Mouse (Mus musculus): ENCODE data around the gene Ube2q2. TPM values are rescaled to one million over a fixed set of nuclear protein-coding genes. Genes with fewer than 3 reads are reported as not detected.
"Not testable (repeated sequence)": the region's sequence is repeated elsewhere in the genome, so short reads cannot be mapped to it uniquely, and the experiment has no call there.

The Ube2q2 gene
- total RNA-seq, 2 experiments from 2014 or later = 67.7 to 72.5 TPM

DNA sequence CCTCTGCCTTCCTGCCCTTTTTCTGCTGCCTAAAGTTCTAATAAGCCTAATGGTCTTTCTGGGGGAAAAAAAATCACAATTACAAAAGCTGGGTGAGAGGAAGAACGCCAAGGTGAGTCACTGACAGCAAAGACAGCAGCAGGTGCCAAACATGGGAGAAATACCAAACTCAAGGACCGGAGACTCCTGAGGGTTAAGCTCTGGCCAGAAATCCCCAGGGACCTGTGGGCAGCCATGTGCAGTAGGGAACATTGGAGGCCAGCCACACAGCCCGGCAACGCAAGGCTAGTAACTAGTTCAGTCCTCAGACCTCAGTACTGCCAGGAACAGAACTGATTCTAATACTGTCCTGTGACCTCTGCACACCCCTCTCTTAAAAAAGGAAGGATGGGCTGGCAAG is 79.5 kb downstream of the Ube2q2 start:
- no peak for DNase-seq (ENCODE audit: extremely low spot score in 1 of 2, low spot score in 2 of 2)
- no peak for TF ChIP-seq CTCF (IDR thresholded peaks at IDR 0.05)
- Histone ChIP-seq H3K27ac (no peak overlapping the region), H3K4me3 (no peak overlapping the region)
- intact Hi-C loops (cut with DNase I) = loop anchor here (5.0 kb wide), 1 partner anchor 164 kb away; no protein-coding TSS in a partner anchor

DNA sequence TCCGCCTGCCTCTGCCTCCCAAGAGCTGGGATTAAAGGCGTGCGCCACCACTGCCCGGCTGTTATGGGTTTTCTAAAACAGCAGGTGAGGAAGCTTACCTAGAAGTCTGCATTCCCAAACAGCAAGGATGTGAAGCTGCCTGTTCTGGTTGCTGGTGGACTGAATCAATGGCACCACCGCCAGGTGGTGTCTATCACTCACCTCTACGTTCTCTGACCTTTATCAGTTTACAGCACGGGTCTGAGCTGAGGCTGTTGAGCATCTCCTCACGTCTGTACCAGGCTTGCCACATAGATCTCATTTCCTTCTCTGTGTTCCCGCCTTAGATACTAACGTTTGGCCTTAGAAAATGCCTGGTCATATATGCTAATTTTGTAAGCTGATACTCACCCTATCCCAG is 80.4 kb downstream of the Ube2q2 start:
- H3K4me3 ChIP-seq = no peak overlapping the region
- intact Hi-C loops (cut with DNase I) = loop anchor here (5.0 kb wide), 1 partner anchor 163 kb away; no protein-coding TSS in a partner anchor
- no peak overlapping the region for H3K27ac ChIP-seq
- DNase-seq (ENCODE audit: extremely low spot score in 1 of 2, low spot score in 2 of 2) = no peak
- TF ChIP-seq CTCF (IDR thresholded peaks at IDR 0.05) = no peak

GRCm38 (mm10) chr9:55231544-55231943 is 82.9 kb downstream of the Ube2q2 start:
- peak; percentile 19 for TF ChIP-seq CTCF (IDR thresholded peaks at IDR 0.05)
- intact Hi-C loops (cut with DNase I) = loop anchor here (5.0 kb wide), 1 partner anchor 76 kb away; no protein-coding TSS in a partner anchor
- DNase-seq (ENCODE audit: extremely low spot score in 1 of 2, low spot score in 2 of 2) = no peak
- Histone ChIP-seq H3K27ac (no peak overlapping the region), H3K4me3 (no peak overlapping the region)

GRCm38 (mm10) chr9:55232110-55232509 is 83.5 kb downstream of the Ube2q2 start:
- no peak overlapping the region for H3K4me3 ChIP-seq
- intact Hi-C loops (cut with DNase I) = loop anchor here (5.0 kb wide), 1 partner anchor 75 kb away; no protein-coding TSS in a partner anchor
- TF ChIP-seq CTCF (IDR thresholded peaks at IDR 0.05) = no peak
- no peak overlapping the region for H3K27ac ChIP-seq
- no peak for DNase-seq (ENCODE audit: extremely low spot score in 1 of 2, low spot score in 2 of 2)

DNA sequence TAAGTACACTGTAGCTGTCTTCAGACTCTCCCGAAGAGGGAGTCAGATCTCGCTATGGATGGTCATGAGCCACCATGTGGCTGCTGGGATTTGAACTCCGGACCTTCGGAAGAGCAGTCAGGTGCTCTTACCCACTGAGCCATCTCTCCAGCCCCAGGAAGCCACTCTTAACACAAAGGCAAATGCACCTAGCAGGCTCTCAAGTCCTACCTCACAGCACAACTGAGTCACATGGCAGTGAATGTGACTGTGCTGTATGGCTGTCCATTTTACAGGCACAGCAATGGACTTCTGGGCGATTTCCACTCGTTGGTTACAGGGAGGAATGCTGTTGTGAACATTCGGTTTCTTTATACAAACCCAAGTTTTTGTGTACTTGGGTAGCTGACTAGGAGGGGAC is 83.9 kb downstream of the Ube2q2 start:
- intact Hi-C loops (cut with DNase I) = loop anchor here (5.0 kb wide), 1 partner anchor 75 kb away; no protein-coding TSS in a partner anchor
- TF ChIP-seq CTCF (IDR thresholded peaks at IDR 0.05) = no peak
- DNase-seq (ENCODE audit: extremely low spot score in 1 of 2, low spot score in 2 of 2) = no peak
- no peak overlapping the region for H3K27ac ChIP-seq
- no peak overlapping the region for H3K4me3 ChIP-seq

- not testable (repeated sequence) for DNase-seq (ENCODE audit: extremely low spot score in 1 of 2, low spot score in 2 of 2); H3K4me3 ChIP-seq; H3K27ac ChIP-seq
- intact Hi-C loops (cut with DNase I) = loop anchor here (5.0 kb wide), 1 partner anchor 74 kb away; no protein-coding TSS in a partner anchor
Observed at GRCm38 (mm10) chr9:55233076-55233475, 84.4 kb downstream of the Ube2q2 start.

GRCm38 (mm10) chr9:55236235-55237165 is 87.8 kb downstream of the Ube2q2 start:
- DNase-seq (ENCODE audit: extremely low spot score in 1 of 2, low spot score in 2 of 2) = no peak
- intact Hi-C loops (cut with DNase I) = no loop called here
- no peak overlapping the region for H3K27ac ChIP-seq
- H3K4me3 ChIP-seq = no peak overlapping the region
- TF ChIP-seq CTCF (IDR thresholded peaks at IDR 0.05) = no peak

DNA sequence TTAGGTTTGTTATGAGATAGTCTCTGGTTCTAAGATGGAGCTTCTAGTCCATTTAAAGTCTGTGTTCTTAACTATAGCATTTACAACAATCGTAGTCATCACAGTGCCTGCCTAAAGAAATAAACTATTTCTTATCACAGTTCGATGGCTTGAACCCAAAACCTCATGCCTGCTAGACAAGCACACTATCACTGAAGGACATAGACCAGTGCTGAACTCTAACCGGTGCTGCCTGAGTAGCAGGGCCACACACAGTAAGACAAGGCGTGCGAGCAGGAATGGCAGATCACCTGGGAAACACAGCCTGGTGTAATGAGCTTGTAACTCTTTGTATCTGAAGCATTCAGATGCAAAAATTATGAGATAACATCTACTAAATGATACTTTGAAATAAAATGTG is 92.2 kb downstream of the Ube2q2 start:
- no peak overlapping the region for H3K27ac ChIP-seq
- no peak overlapping the region for H3K4me3 ChIP-seq
- DNase-seq (ENCODE audit: extremely low spot score in 1 of 2, low spot score in 2 of 2) = no peak
- no peak for TF ChIP-seq CTCF (IDR thresholded peaks at IDR 0.05)
- intact Hi-C loops (cut with DNase I) = no loop called here

DNA sequence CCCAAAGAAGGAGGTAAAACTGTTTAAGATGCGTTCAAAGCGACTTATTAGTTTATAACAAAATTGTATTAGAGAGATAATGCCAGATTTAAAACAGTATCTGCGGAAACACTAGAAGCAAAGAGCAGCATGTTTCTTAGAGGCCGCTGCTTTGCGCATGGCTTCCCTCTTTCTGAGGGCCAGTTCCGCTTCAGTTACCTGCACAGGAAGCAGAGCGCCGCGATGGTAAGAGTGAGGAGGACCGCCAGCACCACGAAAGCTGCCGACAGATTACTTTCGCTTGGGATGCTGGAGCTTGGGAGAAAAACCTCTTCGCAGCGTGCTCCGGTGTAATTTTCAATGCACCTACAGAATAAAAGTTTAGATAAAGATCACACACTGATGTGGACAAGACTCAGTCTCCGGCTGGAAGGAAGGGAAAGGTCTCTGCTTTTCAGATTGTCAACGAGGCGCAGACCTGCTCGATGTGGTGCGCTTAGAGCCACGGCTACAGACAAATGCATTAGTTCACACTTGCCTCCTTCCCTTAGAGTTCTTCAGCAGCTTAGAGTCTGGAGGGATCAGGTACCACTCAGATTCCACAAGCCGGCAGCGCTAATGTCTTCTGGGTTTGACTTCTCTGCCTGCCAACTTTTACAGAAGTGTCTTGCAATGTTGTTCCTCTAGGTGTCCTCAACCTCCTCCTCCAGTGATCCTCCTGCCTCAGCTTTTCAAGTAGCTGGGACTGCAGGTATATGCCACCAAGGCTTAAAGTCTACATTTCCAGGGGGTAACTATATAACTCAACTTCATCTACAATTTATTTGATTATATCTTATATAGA is 93.4 kb downstream of the Ube2q2 start:
- no peak overlapping the region for H3K27ac ChIP-seq
- no peak for TF ChIP-seq CTCF (IDR thresholded peaks at IDR 0.05)
- no peak for DNase-seq (ENCODE audit: extremely low spot score in 1 of 2, low spot score in 2 of 2)
- H3K4me3 ChIP-seq = no peak overlapping the region
- intact Hi-C loops (cut with DNase I) = no loop called here

DNA sequence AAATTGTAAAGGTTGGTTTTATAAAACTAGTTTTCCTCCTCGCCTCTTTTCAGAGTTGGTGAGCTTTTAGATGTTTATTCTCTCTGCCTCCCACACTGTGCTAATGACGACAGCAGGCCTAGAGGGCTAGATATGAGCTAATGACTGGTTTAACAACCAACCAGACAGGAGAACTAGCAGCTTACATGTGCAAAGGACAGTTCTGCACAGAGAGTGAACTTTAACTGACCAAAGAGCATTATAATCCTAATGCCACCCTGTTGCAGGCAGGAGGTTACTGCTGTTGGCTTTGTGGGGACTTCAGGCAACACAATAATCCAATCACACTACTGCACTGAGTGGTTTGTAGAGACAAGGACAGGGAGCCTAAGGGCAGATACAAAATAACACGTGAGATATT is 94.6 kb downstream of the Ube2q2 start:
- H3K27ac ChIP-seq = no peak overlapping the region
- no peak for TF ChIP-seq CTCF (IDR thresholded peaks at IDR 0.05)
- intact Hi-C loops (cut with DNase I) = no loop called here
- H3K4me3 ChIP-seq = no peak overlapping the region
- DNase-seq (ENCODE audit: extremely low spot score in 1 of 2, low spot score in 2 of 2) = no peak

DNA sequence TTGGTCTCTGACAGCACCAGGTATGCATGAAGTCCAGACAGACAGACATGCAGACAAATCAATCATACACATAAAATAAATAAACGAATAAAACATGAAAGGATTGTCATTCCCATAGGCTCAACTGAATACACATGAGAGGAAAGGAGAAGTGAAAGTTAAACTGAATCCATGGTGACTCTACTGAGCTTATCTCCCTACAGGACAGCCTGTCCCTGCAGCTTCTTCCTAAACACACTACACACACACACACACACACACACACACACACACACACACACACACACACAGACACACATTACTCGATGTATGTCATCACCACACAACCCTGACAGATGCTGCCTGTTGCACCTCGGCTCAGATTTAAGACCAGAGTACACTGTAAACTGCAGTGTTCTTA is 95.4 kb downstream of the Ube2q2 start:
- intact Hi-C loops (cut with DNase I) = no loop called here
- DNase-seq (ENCODE audit: extremely low spot score in 1 of 2, low spot score in 2 of 2) = no peak
- Histone ChIP-seq H3K27ac (no peak overlapping the region), H3K4me3 (no peak overlapping the region)
- TF ChIP-seq CTCF (IDR thresholded peaks at IDR 0.05) = no peak

DNA sequence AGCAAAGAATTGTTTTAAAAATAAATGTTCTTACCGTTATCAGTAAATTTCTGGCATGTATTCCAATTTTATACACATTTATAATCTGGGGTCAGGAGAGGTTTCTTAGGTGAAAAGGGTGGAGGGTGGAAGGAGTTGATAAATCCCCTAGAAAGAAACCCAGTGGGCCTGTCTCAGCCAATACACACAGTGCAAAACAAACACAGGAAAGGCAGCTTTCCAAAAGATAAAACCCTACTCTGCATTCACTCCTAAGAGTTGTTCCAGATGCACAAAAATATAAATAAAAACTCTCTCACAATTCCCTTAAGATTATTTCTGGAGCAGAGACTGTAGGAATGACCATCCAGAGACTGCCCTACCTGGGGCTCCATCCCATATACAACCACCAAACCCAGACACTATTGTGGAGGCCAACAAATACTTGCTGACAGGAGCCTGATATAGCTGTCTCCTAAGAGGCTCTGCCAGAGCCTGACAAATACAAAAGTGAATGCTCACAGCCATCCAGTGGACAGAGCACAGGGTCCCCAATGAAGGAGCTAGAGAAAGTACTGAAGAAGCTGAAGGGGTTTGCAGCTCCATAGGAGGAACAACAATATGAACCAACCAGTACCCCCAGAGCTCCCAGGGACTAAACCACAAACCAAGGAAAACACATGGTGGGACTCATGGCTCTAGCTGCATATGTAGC is 96.5 kb downstream of the Ube2q2 start:
- intact Hi-C loops (cut with DNase I); H3K27ac ChIP-seq; DNase-seq (ENCODE audit: extremely low spot score in 1 of 2, low spot score in 2 of 2); H3K4me3 ChIP-seq: not testable (repeated sequence)
